Mouse (Mus musculus) lung, adult 2 months (tissue): ENCODE data around the gene Lrch1. TPM values are rescaled to one million over a fixed set of nuclear protein-coding genes. Genes with fewer than 3 reads are reported as not detected.

ENCODE experiments used
- DNase-seq: peaks from one replicate; pipeline ENCODE4 v3.0.0; 2022
- H3K4me1 ChIP-seq: fragments of 200-500 bp; 2 replicates; pipeline ENCODE4 v1.6.1; 2011; ENCODE audit warnings: low read length; ENCODE audit not compliant: control insufficient read depth, insufficient read depth
- H3K4me3 ChIP-seq: fragments of 200-500 bp; replicated peaks from 2 replicates; pipeline ENCODE3; 2011; ENCODE audit warnings: low read depth, mild to moderate bottlenecking, control low read depth, low read length; ENCODE audit errors: extremely low read depth
- CTCF ChIP-seq: fragments of 200-500 bp; IDR thresholded peaks from 2 replicates; pipeline ENCODE4 v1.5.1; 2011; ENCODE audit warnings: mild to moderate bottlenecking, low read length, control low read depth; ENCODE audit not compliant: insufficient read depth
- POLR2A ChIP-seq: fragments of 200-500 bp; IDR thresholded peaks from 2 replicates; pipeline ENCODE4 v1.6.1; 2011; ENCODE audit warnings: low read depth, mild to moderate bottlenecking, control low read depth, low read length, borderline replicate concordance; ENCODE audit errors: extremely low read depth
- WGBS: fragments of 180-500 bp; shearing (Covaris S2); methylation state at CpG from one replicate; pipeline ENCODE4 v1.1.7; 2018; 5-methylcytosine and 5-hydroxymethylcytosine counted together
- polyA plus RNA-seq: library from polyadenylated mRNA; depleted of rRNA; stranded (reverse); fragments of >200 nt; gene quantifications from 2 replicates; pipeline ENCODE4 v1.2.3, GENCODE M21; 2012

Lrch1 gene
- polyA plus RNA-seq, 1 experiment = 22.6 TPM

- peak; percentile 75 for DNase-seq
- Histone ChIP-seq H3K4me3 (peak overlapping the region; percentile 52), H3K4me1 (peaks cover 20% of the 10 kb centered on the region)
- TF ChIP-seq CTCF = peak; percentile 76
- TF ChIP-seq POLR2A = no peak
- WGBS = 33% methylated on average over 14 of the region's 14 CpGs
Measured at GRCm38 (mm10) chr14:74948426-74949240, 957 bp upstream of the Lrch1 start.

- peak overlapping the region; percentile 88 for H3K4me3 ChIP-seq
- no peak for TF ChIP-seq CTCF
- no peak for TF ChIP-seq POLR2A
- H3K4me1 ChIP-seq = peaks cover 22% of the 10 kb centered on the region
- DNase-seq = no peak
- 14% methylated on average over 13 of the region's 13 CpGs for WGBS
Measured at GRCm38 (mm10) chr14:74948014-74948396, 329 bp upstream of the Lrch1 start.

- Histone ChIP-seq H3K4me3 (peak overlapping the region; percentile 88), H3K4me1 (peaks cover 24% of the 10 kb centered on the region)
- peak; percentile 85 for DNase-seq
- under 1% methylated on average over 56 of the region's 56 CpGs for WGBS
- TF ChIP-seq CTCF (no peak), POLR2A (peak; percentile 26; the same call in 1 of the 2 replicates)
Measured at GRCm38 (mm10) chr14:74946751-74947375, 813 bp downstream of the Lrch1 start.

GRCm38 (mm10) chr14:74946321-74946750, 1.3 kb downstream of the Lrch1 start:
- TF ChIP-seq CTCF = no peak
- peak; percentile 63; the same call in 1 of the 2 replicates for TF ChIP-seq POLR2A
- WGBS = under 1% methylated on average over 13 of the region's 13 CpGs

GRCm38 (mm10) chr14:74945266-74946215, 2.1 kb downstream of the Lrch1 start:
- DNase-seq = no peak
- Histone ChIP-seq H3K4me1 (peaks cover 31% of the 10 kb centered on the region), H3K4me3 (peak overlapping the region; percentile 88)
- 36% methylated on average over 11 of the region's 11 CpGs for WGBS
- no peak for TF ChIP-seq CTCF
- TF ChIP-seq POLR2A = no peak

More at GRCm38 (mm10) chr14:74946321-74946750, 1.3 kb downstream of the Lrch1 start:
- DNase-seq = no peak
- H3K4me1 ChIP-seq = peaks cover 29% of the 10 kb centered on the region
- peak overlapping the region; percentile 88 for H3K4me3 ChIP-seq

GRCm38 (mm10) chr14:74944128-74944755, 3.4 kb downstream of the Lrch1 start:
- DNase-seq = no peak
- WGBS = 62% methylated on average over 7 of the region's 7 CpGs

GRCm38 (mm10) chr14:74943581-74944117, 4.0 kb downstream of the Lrch1 start:
- Histone ChIP-seq H3K4me1 (peaks cover 38% of the 10 kb centered on the region), H3K4me3 (no peak overlapping the region)
- TF ChIP-seq CTCF = no peak
- TF ChIP-seq POLR2A = no peak
- 57% methylated on average over 6 of the region's 6 CpGs for WGBS
- DNase-seq = no peak

More at GRCm38 (mm10) chr14:74944128-74944755, 3.4 kb downstream of the Lrch1 start:
- H3K4me1 ChIP-seq = peaks cover 36% of the 10 kb centered on the region
- TF ChIP-seq POLR2A (no peak), CTCF (no peak)
- H3K4me3 ChIP-seq = no peak overlapping the region

- 43% methylated on average over 8 of the region's 8 CpGs for WGBS
- H3K4me1 ChIP-seq = peaks cover 32% of the 10 kb centered on the region
- DNase-seq = no peak
- no peak overlapping the region for H3K4me3 ChIP-seq
- no peak for TF ChIP-seq POLR2A
- no peak for TF ChIP-seq CTCF
Measured at GRCm38 (mm10) chr14:74943024-74943423, 4.7 kb downstream of the Lrch1 start.
